16 mouse cellular contexts compared by ENCODE assay signal in genomic region chr17:87958283-87958682, GRCm38 (mm10). TPM values are rescaled to one million over a fixed set of nuclear protein-coding genes. Genes with fewer than 3 reads are reported as not detected.
DNase-seq lines count a peak whose midpoint lies in the region; ATAC-seq and TF ChIP-seq lines count a peak whose summit lies in the region.
"Had no signal": no experiment of that assay in that cellular context is flagged by ENCODE, and none has a peak within 500 bp of the region (broad histone marks: within the 10 kb centered on the region; RNA-seq: fewer than 3 reads in every experiment).

No protein-coding gene starts in this region.

- peaks cover 30% of the 10 kb centered on the region for H3K9me3 ChIP-seq in E14TG2a.4 (ENCODE audit: low read length)
- H3K9me3 ChIP-seq: intestine, embryonic 15.5 days; stomach, embryonic 15.5 days had no signal

- ATAC-seq in cerebellum, adult (ENCODE audit: insufficient number of reproducible peaks, low FRiP score, low TSS enrichment): no peak
- ATAC-seq: intestine, embryonic 15.5 days had no signal

- no peaks in the 10 kb centered on the region for H3K4me1 ChIP-seq in cerebellum, adult 2 months (ENCODE audit: control insufficient read depth, insufficient read depth, low read length)
- peaks cover 6% of the 10 kb centered on the region; the same call in 1 of the 2 replicates for H3K4me1 ChIP-seq in E14TG2a.4 (replicated peaks; ENCODE audit: low read depth, low read length)
- H3K4me1 ChIP-seq: forebrain, embryonic 10.5 days; intestine, embryonic 15.5 days; stomach, embryonic 15.5 days had no signal

- no peak for DNase-seq in cerebellum, adult 2 months
- DNase-seq in left cerebral cortex, postnatal 4 days: peak; percentile 16
- no peak for DNase-seq in left cerebral cortex, postnatal 10 days (ENCODE audit: extremely low spot score in 1 of 2, low spot score in 2 of 2)
- peak; percentile 32 for DNase-seq in retina, embryonic 14.5 days (ENCODE audit: low spot score)
- DNase-seq in adipocyte (ENCODE audit: low spot score): no peak
- DNase-seq in c-Kit-positive CD71-positive TER-119-positive erythroid progenitor cells, embryonic 14.5 days (ENCODE audit: low spot score): no peak
- DNase-seq: heart, adult 11 months had no signal

- no peak for TF ChIP-seq POLR2A in cerebellum, adult 2 months (IDR thresholded peaks at IDR 0.05; ENCODE audit: borderline replicate concordance, insufficient read depth, low read length)

- H3K27me3 ChIP-seq in cerebellum, adult 2 months (ENCODE audit: control insufficient read depth, insufficient read depth, low read length): no peaks in the 10 kb centered on the region
- H3K27me3 ChIP-seq in E14TG2a.4 (ENCODE audit: insufficient read depth, low read length): no peaks in the 10 kb centered on the region
- H3K27me3 ChIP-seq: CH12.LX; intestine, embryonic 15.5 days; stomach, embryonic 15.5 days had no signal

- H3K36me3 ChIP-seq in E14TG2a.4 (ENCODE audit: insufficient read depth, low read length): no peaks in the 10 kb centered on the region
- H3K36me3 ChIP-seq: forebrain, embryonic 10.5 days; intestine, embryonic 15.5 days; stomach, embryonic 15.5 days had no signal

- no peak overlapping the region for H3K27ac ChIP-seq in cerebellum, adult 2 months (ENCODE audit: insufficient read depth, low read length)
- H3K27ac ChIP-seq: forebrain, embryonic 10.5 days; intestine, embryonic 15.5 days; macrophage; stomach, embryonic 15.5 days had no signal

- 61% methylated on average over 8 of the region's 8 CpGs for WGBS in cerebellum, adult 2 months

- intact Hi-C loops in left cerebral cortex, postnatal 4 days (cut with DNase I): no loop called here
- intact Hi-C loops in left cerebral cortex, postnatal 10 days (cut with DNase I): no loop called here

- peak; percentile 25; the same call in 1 of the 2 replicates for TF ChIP-seq CTCF in cerebellum, adult 2 months (IDR thresholded peaks at IDR 0.05; ENCODE audit: borderline replicate concordance, insufficient read depth, low read depth, low read length)
- peak; percentile 46 for TF ChIP-seq CTCF in E14TG2a.4 (conservative IDR thresholded peaks at IDR 0.05; ENCODE audit: low read length)

- no peak overlapping the region for H3K4me3 ChIP-seq in cerebellum, adult 2 months (replicated peaks; ENCODE audit: insufficient read depth, low read depth, low read length)
- no peak overlapping the region for H3K4me3 ChIP-seq in E14TG2a.4 (replicated peaks; ENCODE audit: low read length)
- H3K4me3 ChIP-seq: forebrain, embryonic 10.5 days; intestine, embryonic 15.5 days; stomach, embryonic 15.5 days had no signal

RNA-seq across cellular contexts. Expression of gene Msh6, which starts 16.6 kb away (rescaled TPM):
- 11.5 and 11.9 TPM in 2 replicates for polyA plus RNA-seq in cerebellum, adult 2 months (2012; rRNA removed)
- total RNA-seq in left cerebral cortex, postnatal 4 days (2021): 10 to 100 TPM; 20.7 to 21.0 TPM
- 10 to 100 TPM; 13.6 to 14.4 TPM for total RNA-seq in left cerebral cortex, postnatal 10 days (2021)

RNA-seq across cellular contexts. Expression of gene Rpl36-ps4, which starts 37.5 kb away (rescaled TPM):
- not detected in 2 replicates for polyA plus RNA-seq in cerebellum, adult 2 months (2012; rRNA removed)
- total RNA-seq in left cerebral cortex, postnatal 4 days (2021): not detected
- not detected for total RNA-seq in left cerebral cortex, postnatal 10 days (2021)
- total RNA-seq: CH12.LX; left cerebral cortex, postnatal 14 days had no signal
- polyA plus RNA-seq: cortical plate, adult 2 months; forebrain, embryonic 10.5 days; intestine, embryonic 15.5 days; macrophage; stomach, embryonic 15.5 days had no signal

Comparison
In these comparisons a context has a peak if more than half of its experiments do, and no peak if none do; other contexts are left out.
1. DNase-seq: peak in left cerebral cortex, postnatal 4 days (single experiment) and retina, embryonic 14.5 days (single experiment); none in cerebellum, adult 2 months (0 of 2), left cerebral cortex, postnatal 10 days (0 of 2), adipocyte (single experiment) and c-Kit-positive CD71-positive TER-119-positive erythroid progenitor cells, embryonic 14.5 days (single experiment).